Mouse (Mus musculus): ENCODE data around the gene Esr1.

Esr1 gene

GRCm38 (mm10) chr10:4620596-4621504 lies 9.5 kb downstream of the Esr1 start:
- peak; percentile 66 to 77 for DNase-seq

- no peak for DNase-seq
Measured at GRCm38 (mm10) chr10:4621505-4621815, 10.1 kb downstream of the Esr1 start.

- DNase-seq, result no peak
Measured at GRCm38 (mm10) chr10:4623319-4623718, 11.9 kb downstream of the Esr1 start.

GRCm38 (mm10) chr10:4624581-4624980 lies 13.2 kb downstream of the Esr1 start:
- DNase-seq, result no peak

GRCm38 (mm10) chr10:4625300-4625699 lies 13.9 kb downstream of the Esr1 start:
- no peak for DNase-seq

- DNase-seq, result peak; percentile 41 to 47
Measured at GRCm38 (mm10) chr10:4626432-4626831, 15.0 kb downstream of the Esr1 start.

- DNase-seq, result no peak
Measured at GRCm38 (mm10) chr10:4626996-4627395, 15.6 kb downstream of the Esr1 start.

- DNase-seq, result no peak
Measured at GRCm38 (mm10) chr10:4627415-4627814, 16.0 kb downstream of the Esr1 start.

GRCm38 (mm10) chr10:4629314-4629713 lies 17.9 kb downstream of the Esr1 start:
- DNase-seq, result no peak

GRCm38 (mm10) chr10:4632211-4632704 lies 20.9 kb downstream of the Esr1 start:
- DNase-seq, result no peak

GRCm38 (mm10) chr10:4633287-4634030 lies 22.1 kb downstream of the Esr1 start:
- DNase-seq, result peak in 1 of 2 experiments; percentile 21

- DNase-seq, result peak in 1 of 2 experiments; percentile 24
Measured at GRCm38 (mm10) chr10:4635740-4636139, 24.3 kb downstream of the Esr1 start.

- DNase-seq, result no peak
Measured at GRCm38 (mm10) chr10:4646074-4646473, 34.7 kb downstream of the Esr1 start.

GRCm38 (mm10) chr10:4646851-4647250 lies 35.5 kb downstream of the Esr1 start:
- DNase-seq, result no peak

- no peak for DNase-seq
Measured at GRCm38 (mm10) chr10:4665380-4665779, 54.0 kb downstream of the Esr1 start.

- no peak for DNase-seq
Measured at GRCm38 (mm10) chr10:4667006-4667405, 55.6 kb downstream of the Esr1 start.

GRCm38 (mm10) chr10:4670053-4670452 lies 58.7 kb downstream of the Esr1 start:
- no peak for DNase-seq

- no peak for DNase-seq
Measured at GRCm38 (mm10) chr10:4671876-4672275, 60.5 kb downstream of the Esr1 start.

GRCm38 (mm10) chr10:4673311-4673816 lies 62.0 kb downstream of the Esr1 start:
- no peak for DNase-seq

- DNase-seq, result peak; percentile 46 to 61
Measured at GRCm38 (mm10) chr10:4674983-4675592, 63.7 kb downstream of the Esr1 start.

- no peak for DNase-seq
Measured at GRCm38 (mm10) chr10:4683106-4683505, 71.7 kb downstream of the Esr1 start.

- no peak for DNase-seq
Measured at GRCm38 (mm10) chr10:4683711-4684265, 72.4 kb downstream of the Esr1 start.

- no peak for DNase-seq
Measured at GRCm38 (mm10) chr10:4694336-4694865, 83.0 kb downstream of the Esr1 start.

Data from kidney, postnatal 4 days (tissue).